Mouse (Mus musculus) brain, adult 2 months (tissue): Measurements from ENCODE around the gene Umad1.

Source experiments
- DNase-seq: peaks from one replicate; pipeline ENCODE4 v3.0.0; 2011; ENCODE audit warnings: low read depth, low spot score

Umad1 gene

DNA sequence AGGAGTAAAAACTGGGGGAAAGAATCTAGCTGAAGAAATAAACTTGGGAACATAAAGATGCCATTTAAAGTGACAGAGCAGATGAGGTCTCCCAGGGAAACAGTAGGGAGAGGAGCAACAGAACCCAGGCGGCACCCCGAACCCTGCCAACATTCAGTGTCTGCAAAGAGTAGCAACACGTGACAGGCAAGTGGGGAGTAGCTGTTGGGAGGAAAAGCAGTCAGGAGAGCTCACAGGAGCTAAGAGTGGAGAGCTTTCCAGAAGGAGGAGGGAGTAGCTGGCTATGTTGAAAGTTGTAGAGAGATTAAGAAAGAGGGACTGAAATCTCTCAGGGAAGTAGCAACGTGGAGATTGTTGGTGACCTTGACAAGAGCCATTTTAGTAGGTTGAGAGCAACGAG, 214.4 kb downstream of the Umad1 start:
- DNase-seq: peak; percentile 62

DNA sequence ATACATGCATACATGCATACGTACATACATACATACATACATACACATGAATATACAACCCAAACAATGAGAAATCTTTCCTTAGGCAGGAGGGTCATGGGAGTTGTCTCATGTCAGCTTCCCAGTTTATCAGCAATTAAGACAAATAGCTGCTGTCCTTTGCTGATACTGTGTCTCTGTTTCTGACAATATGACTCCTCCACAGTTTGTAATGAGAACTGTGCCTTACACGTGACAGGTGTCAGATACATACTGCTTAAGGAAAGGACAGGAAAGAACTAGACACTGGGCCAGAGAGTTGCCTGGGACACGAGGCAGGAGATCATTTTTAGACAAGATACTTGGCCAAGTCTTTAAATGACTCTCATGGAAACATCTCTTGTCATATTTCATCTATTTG, 215.2 kb downstream of the Umad1 start:
- DNase-seq: no peak

DNA sequence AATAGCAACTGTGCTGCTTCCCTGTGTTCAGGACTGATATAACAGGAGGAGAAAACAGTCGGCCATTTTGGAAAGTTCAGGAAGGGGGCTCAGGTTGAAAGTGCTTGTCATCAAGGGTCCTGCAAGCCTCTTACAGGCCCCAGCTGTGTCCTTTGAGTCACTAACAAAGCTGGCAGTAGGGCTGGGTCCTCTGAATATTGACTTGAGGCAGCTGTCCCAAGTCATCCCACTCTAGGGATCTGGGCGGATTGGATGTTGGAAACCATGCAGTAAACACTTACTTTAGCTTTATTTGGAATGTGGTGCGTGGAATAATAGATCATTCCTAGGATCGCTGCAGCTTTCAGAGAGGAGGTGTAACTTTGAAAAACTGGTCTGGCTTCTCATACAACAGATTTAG, 215.7 kb downstream of the Umad1 start:
- no peak for DNase-seq

DNA sequence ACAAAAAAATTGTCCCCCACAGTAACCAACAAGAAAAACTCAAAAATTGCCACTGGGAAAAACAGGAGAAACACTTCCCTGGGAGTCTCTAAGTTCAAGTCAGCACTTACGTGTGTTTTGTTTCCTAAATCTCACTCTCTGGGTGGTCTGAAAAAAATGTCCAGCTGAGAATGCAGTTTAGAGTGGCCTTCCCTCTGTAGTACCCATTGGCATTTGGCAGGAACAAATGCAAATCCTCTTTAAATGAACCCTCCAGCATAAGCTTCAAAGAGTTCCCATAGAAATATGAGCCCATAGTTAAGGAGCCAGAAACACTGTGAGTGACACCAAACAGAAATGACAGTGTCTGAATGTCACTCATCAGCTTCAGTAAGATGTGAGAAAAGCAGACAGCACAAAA, 220.1 kb downstream of the Umad1 start:
- no peak for DNase-seq

DNA sequence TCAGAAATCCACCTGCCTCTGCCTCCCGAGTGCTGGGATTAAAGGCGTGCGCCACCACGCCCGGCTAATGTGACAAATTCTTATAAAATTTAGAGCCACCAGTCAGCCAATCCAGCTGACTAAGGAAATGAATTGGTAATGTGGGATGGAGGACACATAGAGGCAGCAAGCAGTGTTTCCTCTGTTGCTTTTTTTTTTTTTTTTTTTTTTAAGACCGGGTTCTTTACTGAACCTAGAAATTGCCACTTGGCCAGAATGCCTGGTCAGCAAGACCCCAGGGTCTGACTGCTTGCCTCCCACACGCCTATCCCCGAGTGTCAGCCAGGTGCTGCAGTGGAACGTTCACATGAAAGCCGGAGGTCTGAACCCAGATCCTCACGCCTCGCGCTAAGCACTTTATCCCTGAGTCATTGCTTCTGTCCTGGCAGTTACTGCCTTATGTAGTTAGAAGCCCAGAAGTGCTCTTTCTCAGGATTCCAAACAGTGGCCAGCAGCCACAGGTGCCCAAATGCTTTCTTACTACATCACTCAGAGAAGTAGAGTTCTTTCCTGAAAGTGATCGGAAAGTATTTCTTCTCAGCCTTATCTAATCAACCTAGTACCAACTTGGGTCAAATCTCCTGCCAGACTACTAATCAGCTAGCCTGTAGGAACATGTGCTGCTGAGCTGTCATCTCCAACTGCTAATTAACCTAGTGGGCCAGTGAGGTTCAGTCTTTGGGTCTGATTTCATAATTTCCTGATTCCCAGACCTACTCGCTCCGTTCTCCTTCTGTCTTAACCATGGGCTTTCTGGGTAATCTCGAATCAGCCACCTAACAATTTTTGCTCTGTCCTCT, 225.6 kb downstream of the Umad1 start:
- no peak for DNase-seq

DNA sequence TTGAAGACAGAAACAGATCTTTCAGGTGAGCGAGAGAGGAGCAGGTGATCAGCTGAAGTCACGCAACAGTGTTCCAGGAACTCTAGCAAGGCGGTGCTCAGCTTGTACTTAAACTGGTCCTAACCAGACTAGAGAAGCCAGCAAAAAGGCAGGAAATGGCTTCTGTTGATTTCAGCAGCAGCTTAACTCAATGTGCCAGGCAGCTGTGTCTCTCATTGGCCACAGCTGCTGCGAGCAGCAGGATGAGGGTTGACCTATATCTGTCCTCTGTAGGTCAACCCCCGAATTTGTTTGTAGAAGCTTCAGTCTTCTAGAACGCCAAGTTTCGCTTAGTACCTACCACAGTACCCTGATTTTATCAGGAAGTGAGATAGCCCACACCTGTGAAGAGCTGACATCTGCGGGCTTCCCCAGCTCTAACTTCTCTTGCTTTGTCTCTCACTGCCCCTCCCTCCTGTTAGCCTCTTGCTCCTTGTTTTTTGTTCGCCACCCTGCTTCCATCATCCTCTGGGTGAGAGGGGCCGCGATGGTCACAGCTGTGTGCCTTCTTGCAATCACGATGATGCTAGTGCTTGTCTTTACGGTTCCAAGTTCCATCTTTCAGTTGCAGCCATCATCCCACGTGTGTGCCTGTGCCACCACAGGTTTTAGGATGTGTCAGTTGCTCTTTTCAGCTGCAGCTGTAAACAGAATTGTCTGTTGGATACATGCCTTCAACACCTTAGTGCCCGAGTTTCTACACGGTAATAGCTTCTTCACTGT, 226.5 kb downstream of the Umad1 start:
- no peak for DNase-seq

DNA sequence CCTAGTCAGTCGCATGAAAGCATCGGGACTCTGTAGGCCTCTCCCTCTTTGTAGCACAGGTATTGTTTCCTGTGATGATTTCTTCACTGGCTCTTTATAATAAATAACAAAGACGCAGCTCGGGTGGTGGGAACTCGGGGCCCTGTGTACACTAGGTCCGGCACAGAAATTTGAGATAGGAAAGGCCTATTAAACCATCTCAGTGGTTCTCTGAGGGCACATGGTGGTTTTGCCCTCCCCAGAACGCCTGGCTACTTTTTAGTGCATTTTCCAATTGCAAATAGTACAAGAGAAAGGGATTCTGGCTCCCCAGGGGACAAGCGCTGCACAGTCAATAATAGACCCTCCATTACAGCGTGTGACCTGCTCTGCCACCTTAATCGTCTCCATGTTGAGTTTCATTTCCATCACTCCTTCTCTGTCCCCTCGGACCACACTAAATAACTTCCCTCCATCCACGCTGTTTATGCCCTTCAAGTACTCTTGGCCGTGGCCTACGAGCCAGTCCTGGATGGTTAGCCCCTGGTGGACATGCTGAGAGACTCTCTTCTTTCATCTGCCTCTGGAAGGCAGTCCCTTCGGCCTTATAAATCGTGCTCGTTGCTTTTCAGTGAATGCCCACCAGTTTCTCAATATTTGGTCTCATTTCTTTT, 227.4 kb downstream of the Umad1 start:
- no peak for DNase-seq

DNA sequence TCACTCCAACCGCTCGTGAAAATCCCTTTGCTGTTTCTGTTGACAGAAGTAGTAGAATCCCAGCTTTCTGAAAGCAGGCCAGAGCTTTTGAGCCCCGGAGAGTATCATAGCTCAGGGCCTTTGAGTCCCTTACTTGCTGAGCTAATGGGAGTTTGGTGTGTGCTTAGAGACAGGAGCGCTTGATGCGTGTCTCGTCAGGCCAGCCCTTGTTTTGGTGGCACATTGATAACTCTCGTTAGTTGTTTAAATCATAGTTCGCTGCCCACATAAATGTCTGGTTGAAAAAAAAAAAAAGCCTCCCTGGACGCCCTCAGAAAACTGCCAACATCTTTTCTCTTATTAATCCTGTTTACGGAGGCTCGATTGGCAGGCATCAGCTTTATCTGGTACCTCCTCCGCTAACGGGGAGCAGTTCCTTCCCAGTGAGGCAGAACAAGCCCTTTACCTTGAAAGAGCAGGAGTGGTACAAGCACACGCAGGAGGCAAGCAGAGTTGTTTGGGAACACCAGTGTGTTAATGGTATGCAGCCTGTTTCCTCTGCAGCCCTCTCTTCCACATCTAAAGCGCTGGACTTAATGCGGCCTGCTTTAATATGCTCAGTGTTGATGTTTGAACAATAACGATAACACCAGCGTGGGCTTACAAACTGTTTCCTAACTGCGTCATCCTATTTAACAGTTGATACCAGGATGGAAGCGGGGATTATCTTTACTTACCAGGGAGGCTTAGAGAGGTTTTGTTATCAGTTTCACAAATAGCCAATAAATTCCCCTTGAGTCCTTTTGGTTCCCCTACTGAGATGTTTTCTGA, 228.2 kb downstream of the Umad1 start:
- DNase-seq: peak; percentile 27

DNA sequence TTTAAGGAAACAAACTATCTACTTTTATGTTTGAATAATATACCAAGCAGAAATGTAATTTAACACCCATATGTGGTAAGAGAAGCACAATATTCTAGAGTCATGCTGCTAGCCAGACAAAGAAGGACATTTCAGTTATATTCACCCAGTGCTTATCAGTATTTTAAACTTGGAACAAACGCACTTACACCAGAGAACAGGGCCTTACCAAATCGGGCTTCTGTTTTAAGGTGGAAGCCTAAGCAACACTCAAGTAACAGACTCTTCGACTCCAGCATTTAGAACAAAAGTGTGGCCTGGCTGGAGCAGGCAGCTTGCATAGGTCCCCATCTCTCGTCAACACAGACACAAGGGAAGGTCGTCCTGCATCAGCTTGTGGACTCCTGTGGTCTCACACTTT, 229.2 kb downstream of the Umad1 start:
- no peak for DNase-seq

DNA sequence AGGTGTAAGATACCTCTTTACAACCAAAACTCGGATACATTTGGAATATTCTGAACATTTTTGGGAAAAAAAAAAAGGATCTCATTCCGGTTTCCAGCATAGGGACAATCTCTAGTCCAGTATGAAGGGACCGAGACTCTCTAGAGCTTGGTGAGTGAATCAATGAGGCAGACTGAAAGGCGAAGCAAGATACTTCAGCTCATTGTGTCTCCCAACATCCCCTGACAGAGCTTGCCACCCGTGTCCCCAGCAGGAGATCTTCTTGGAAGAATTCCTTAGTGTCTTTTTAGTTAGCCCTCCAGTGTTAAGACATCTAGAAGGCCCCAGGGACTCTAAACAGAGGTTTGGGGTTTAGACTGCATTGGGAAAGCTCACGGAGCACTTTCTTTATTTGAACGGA, 230.2 kb downstream of the Umad1 start:
- no peak for DNase-seq

DNA sequence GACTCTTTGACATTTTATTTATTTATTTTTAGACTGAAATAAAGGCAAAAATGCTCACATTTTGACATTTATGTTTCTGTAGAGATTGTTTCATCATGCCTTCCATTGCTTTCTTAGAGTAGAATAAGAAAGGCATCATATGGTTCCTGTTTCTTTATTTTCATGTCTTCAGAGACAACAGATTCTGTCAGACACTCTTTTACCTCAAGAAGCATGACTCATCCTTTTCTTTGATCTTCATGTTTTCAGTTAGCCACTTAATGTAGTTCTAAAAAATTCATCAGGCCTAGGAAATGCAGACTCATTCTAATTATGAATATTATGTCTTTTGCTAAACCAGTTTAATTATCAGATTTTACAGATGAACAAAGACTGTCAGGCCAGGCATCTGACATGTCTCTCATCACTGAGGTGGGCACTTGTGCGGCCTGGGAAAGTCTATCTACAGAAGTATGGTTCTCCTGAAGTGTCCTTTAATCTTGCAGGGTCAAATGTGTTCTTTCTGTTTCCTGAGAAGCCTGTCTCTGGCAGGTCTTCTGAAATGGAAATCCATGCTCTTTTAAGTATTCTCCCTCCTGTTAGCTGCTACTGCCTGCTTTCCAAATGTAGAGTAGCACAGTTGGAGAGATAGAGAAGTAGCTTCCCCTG, 231.0 kb downstream of the Umad1 start:
- DNase-seq: no peak

DNA sequence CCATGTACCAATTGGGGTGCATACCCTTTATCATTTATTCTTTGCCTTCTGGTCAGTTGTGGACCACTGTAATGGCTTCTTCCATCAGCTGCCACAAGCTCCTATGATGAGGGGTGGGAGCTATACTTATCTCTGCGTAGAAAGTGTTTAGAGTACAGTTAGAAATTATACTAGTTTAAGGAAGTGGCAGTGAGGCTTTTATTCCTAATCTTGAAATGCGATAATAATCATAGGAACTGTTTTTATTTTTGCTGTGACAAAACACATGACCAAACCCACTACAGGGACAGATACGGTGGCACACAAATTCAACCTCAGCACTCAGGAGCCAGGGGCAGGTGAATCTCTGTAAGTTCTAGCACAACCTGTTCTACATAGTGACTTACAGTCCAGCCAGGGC, 233.2 kb downstream of the Umad1 start:
- no peak for DNase-seq

DNA sequence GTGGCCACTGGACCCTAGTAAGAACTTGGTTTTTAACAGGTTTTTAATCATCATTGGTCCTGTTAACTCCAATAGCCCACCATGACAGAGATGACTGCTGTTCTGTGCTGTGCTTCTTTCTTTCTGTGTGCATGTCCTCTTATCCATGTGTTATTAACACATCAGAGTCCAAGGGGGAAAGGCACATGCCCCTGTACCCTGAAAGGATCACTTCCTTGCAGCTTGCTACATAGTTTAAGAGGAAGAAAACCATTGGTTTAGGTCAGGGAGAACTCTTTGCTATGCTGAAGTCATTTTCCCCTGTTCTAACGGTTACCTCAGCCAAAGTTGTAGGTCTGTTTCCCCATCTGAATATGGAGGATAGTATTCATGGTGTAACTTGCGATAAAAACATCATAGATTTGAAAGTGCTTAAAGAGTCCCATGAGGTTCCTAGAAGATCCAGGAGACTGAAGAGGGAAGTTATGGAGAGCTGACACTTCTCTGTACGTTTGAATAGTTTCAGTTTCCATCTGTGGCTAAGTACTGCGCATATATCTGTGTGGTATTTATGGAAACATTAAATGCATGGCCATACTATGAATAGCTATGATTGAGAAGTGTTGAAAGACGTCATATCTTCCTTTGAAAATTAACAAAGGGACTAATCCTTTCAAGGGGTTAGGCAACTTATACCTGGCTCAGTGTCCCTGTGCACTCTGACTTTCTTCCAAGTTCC, 236.2 kb downstream of the Umad1 start:
- no peak for DNase-seq

DNA sequence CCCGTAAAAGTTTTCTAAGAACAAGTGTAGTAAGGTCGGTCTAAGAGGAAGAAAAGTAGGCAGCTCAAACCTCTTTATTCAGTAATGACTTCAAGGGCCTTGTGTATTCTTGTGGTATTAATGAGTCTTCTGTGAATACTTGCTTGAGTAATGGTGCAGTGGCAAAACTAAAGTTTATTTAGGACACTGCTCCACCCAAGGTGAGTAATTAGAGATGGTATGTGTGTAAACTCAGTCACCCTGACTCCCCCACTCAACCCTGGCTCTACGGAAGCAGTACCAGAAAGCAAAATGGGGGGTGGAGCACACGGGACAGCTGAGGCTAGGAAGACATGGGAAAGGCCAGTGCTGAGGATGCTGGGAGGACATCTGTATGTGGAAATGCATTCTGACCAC, 236.7 kb downstream of the Umad1 start:
- DNase-seq: no peak

DNA sequence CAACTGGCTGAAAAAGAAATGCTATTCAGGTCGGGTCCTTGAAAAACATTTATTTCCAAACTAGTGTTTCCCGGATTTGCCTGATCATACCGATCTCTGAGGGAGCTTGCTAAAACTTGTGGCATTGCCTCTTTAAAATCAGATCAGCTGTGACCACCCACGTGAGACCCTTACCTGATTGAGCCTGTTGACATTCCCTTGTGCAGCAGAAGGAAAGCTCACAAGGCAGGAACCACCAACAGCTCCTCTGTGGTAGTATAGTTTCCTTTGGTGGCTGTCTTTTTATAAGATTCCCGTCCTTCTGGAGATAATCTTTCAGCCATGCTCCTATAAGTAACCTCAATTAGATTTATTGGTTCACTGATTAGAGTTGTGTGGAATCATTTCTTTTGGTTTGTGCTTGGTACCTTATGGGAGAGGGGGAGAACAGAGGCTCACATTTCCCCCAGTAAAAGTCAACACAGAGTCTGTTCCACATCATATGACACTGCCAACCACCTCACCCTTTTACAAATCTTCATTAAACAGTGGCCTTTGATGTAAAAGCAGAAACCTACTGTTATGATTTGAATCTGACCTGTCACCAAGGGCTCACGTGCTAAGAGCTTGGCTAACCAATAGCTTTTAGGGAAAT, 238.3 kb downstream of the Umad1 start:
- DNase-seq: no peak

DNA sequence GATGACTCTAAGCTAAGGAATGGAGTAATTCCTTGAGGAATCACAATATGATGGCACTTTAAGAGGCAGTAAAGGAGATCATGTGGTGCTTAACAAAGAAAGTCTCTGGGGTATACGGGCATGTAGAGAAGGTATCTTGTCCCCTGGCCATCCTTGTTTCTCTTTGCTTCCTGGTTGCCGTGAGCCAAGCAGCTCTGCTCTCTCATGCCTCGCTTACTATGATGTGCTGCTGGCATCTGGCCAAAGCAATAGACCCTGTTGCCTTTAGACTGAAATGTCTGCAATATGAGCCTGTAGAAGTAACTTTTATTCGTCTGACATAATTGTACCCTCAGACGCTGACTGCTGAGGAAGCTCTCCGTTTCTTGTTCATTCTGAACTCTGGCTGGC, 238.8 kb downstream of the Umad1 start:
- DNase-seq: no peak

DNA sequence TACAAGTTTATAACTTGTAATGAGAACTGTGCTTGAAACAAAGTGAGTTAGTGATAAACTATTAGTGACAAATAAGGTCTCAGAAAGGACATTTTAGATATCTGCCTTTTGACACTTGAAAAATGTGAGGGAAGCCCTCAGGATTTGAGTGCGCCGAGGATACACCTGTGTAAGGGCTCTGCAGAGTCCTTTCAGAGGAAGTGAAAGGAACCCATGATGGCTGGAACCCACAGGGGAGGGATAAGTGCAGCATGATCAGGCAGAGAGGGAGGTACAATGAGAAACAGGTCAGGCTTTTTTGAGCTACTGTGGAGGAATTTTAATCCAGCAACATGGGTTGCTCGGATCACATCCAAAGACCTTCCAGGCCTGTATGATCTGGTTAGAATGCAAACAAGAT, 239.9 kb downstream of the Umad1 start:
- DNase-seq: no peak

DNA sequence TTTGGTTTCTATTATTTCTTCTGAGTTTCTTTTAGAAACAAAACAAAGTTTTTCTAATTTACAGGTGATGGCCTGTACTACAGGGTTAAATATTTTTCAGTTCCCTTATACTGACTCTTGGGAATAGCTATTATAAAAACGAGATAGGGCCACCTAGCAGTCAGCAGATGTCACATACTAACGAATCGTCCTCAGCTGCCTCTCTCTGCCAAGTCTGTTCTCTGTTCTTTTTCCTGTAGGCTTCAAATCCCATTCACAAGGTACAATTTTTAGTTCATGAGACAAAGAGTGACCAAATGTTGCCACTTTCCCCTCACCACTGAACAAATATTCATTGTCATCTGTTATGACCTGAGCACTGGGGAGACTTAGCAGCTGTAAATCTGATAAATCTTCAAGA, 244.9 kb downstream of the Umad1 start:
- DNase-seq: peak; percentile 37

DNA sequence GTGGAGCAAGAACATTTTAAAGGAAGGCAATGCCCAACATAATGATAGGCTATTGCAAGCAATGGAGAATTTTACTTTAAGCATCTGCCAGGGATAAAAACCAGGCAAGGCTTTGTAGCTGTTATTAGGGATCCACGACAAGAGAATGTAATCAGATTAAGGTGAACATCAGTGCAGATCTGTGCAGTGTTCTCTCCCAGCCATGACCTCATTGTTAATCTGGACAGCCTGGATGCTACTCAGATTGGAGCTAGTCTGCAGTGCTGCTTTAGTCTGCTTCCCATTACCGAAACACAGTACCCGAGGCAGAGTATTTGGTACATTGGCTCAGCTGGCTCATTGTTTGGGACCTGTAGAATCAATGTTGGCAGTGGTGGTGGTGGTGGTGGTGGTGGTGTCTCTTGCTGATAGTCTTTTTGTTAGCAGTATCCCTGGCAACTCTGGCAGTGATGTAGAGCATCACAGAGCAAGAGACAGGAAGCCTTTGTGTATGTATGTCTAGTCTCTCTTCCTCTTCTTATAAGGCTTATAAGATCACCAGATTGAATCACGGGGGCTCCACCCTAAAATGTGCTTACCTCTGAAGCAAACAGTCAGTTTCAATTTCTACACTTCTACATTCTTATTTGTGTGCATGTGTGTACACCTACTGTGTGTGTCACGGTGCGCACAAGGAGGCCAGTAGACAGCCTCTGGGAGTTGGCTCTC, 245.6 kb downstream of the Umad1 start:
- DNase-seq: no peak

DNA sequence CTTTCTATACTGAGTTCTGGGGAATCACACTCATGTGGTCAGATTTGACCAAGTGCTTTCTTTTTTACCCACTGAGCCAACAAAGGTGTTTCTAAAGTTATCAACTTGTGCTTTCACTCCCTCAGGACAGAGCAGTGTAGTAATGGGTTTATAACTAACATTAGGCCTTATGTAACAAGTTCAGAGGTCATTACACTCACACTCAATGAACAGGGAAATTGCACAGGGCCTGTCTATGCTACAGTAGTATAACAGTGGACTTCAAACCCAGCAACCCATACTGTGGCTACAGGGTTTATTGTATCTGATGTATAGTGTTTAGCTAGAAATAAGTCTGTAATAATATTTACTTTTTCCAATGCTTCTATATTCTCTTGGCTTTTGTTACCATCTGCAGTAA, 247.5 kb downstream of the Umad1 start:
- no peak for DNase-seq
